Mouse (Mus musculus) Patski (cell line): ENCODE data around the gene Dffb. TPM values are rescaled to one million over a fixed set of nuclear protein-coding genes. Genes with fewer than 3 reads are reported as not detected.
A peak's percentile ranks its signal among the peaks of the same experiment; 100 is the strongest.

Experiments used
- ATAC-seq: fragments of 100-300 bp; one replicate; pipeline ENCODE4 v1.8.0; 2021
- CTCF ChIA-PET: fragments of 350-600 bp; sonication (Branson Sonifier 250); formaldehyde crosslinking; loops from one replicate; lab custom pipeline; 2022; ENCODE audit warnings: inconsistent platforms; lab: Charles Lee
- POLR2A ChIA-PET: fragments of 350-600 bp; sonication (Branson Sonifier 250); formaldehyde crosslinking; loops from one replicate; lab custom pipeline; 2022; ENCODE audit warnings: antibody characterized with exemption, inconsistent platforms; lab: Charles Lee
- DNase-seq: peaks from one replicate; pipeline ENCODE4 v3.0.0-alpha.2; 2011; ENCODE audit warnings: low read depth, low spot score
- H3K27me3 ChIP-seq: fragments of 371-371 bp; one replicate; pipeline ENCODE4 v1.5.1; 2021
- CTCF ChIP-seq: fragments of 100-300 bp; IDR thresholded peaks from one replicate; pipeline ENCODE4 v1.5.1; 2021
- in situ Hi-C: fragments of 300-500 bp; cut with MboI; formaldehyde crosslinking; loops from 3 replicates; pipeline ENCODE4 v1.11.1; 2018; ENCODE audit warnings: low pct_unique_long_range_greater_than_20kb, mixed read lengths
- polyA plus RNA-seq: library from polyadenylated mRNA; unstranded; gene quantifications from one replicate; pipeline ENCODE4 v1.2.3, GENCODE M21; 2021

Dffb gene
- polyA plus RNA-seq, 1 experiment from 2014 or later, result 4.1 TPM

- in situ Hi-C loops, result no loop called here
- ChIA-PET CTCF (interaction anchor here (2.1 kb wide), 1 partner anchor 8 kb away, joined by 8 read pairs; no protein-coding TSS in a partner anchor), POLR2A (interaction anchor here (0.7 to 1.5 kb wide), 4 partner anchors 8 to 14 kb away, joined by 3 to 11 read pairs (median 4); no protein-coding TSS in a partner anchor)
- no peaks in the 10 kb centered on the region for H3K27me3 ChIP-seq
- ATAC-seq, result peak; percentile 45
- no peak for TF ChIP-seq CTCF
- DNase-seq, result no peak
Measured at GRCm38 (mm10) chr4:154010907-154011645, 36.1 kb upstream of the Dffb start.

GRCm38 (mm10) chr4:154007759-154008158 is 32.8 kb upstream of the Dffb start:
- ChIA-PET CTCF (no interaction called here), POLR2A (no interaction called here)
- ATAC-seq, result no peak
- no peak for DNase-seq
- no peaks in the 10 kb centered on the region for H3K27me3 ChIP-seq
- no peak for TF ChIP-seq CTCF
- in situ Hi-C loops, result no loop called here

GRCm38 (mm10) chr4:154006264-154006663 is 31.3 kb upstream of the Dffb start:
- no peaks in the 10 kb centered on the region for H3K27me3 ChIP-seq
- no peak for TF ChIP-seq CTCF
- in situ Hi-C loops, result no loop called here
- DNase-seq (no peak), ATAC-seq (no peak)
- ChIA-PET CTCF (interaction anchor here (0.5 to 0.9 kb wide), 2 partner anchors 11 to 84 kb away, joined by 3 read pairs; no protein-coding TSS in a partner anchor), POLR2A (no interaction called here)

GRCm38 (mm10) chr4:154005488-154005887 is 30.6 kb upstream of the Dffb start:
- no peak for ATAC-seq

GRCm38 (mm10) chr4:153993505-153993904 is 18.6 kb upstream of the Dffb start:
- no peak for ATAC-seq
- no peak for TF ChIP-seq CTCF
- no peaks in the 10 kb centered on the region for H3K27me3 ChIP-seq
- CTCF ChIA-PET, result no interaction called here
- DNase-seq, result no peak
- in situ Hi-C loops, result no loop called here
- POLR2A ChIA-PET, result no interaction called here

More at GRCm38 (mm10) chr4:154005488-154005887, 30.6 kb upstream of the Dffb start:
- CTCF ChIA-PET, result interaction anchor here (0.5 to 0.9 kb wide), 2 partner anchors 10 to 85 kb away, joined by 3 read pairs; no protein-coding TSS in a partner anchor
- in situ Hi-C loops, result no loop called here
- POLR2A ChIA-PET, result no interaction called here
- no peak for TF ChIP-seq CTCF
- DNase-seq, result no peak
- H3K27me3 ChIP-seq, result no peaks in the 10 kb centered on the region

- ATAC-seq (no peak), DNase-seq (no peak)
- CTCF ChIA-PET, result no interaction called here
- no peaks in the 10 kb centered on the region for H3K27me3 ChIP-seq
- in situ Hi-C loops, result no loop called here
- no peak for TF ChIP-seq CTCF
- POLR2A ChIA-PET, result no interaction called here
Measured at GRCm38 (mm10) chr4:153992715-153993114, 17.8 kb upstream of the Dffb start.

- ChIA-PET CTCF (no interaction called here), POLR2A (no interaction called here)
- in situ Hi-C loops, result no loop called here
- H3K27me3 ChIP-seq, result no peaks in the 10 kb centered on the region
- no peak for DNase-seq
- ATAC-seq, result no peak
- TF ChIP-seq CTCF, result no peak
Measured at GRCm38 (mm10) chr4:153980470-153980869, 5.5 kb upstream of the Dffb start.

GRCm38 (mm10) chr4:153979243-153979642 is 4.3 kb upstream of the Dffb start:
- in situ Hi-C loops, result no loop called here
- TF ChIP-seq CTCF, result no peak
- ChIA-PET POLR2A (no interaction called here), CTCF (interaction anchor here (1.4 kb wide), 1 partner anchor 9 kb away, joined by 3 read pairs; no protein-coding TSS in a partner anchor)
- DNase-seq (no peak), ATAC-seq (no peak)
- H3K27me3 ChIP-seq, result no peaks in the 10 kb centered on the region

- ATAC-seq, result no peak
- CTCF ChIA-PET, result no interaction called here
- in situ Hi-C loops, result no loop called here
- H3K27me3 ChIP-seq, result no peaks in the 10 kb centered on the region
- no peak for TF ChIP-seq CTCF
- no peak for DNase-seq
- POLR2A ChIA-PET, result no interaction called here
Measured at GRCm38 (mm10) chr4:153975768-153976167, 842 bp upstream of the Dffb start.

GRCm38 (mm10) chr4:153975292-153975662 is 351 bp upstream of the Dffb start:
- DNase-seq, result no peak
- POLR2A ChIA-PET, result interaction anchor here (1.0 kb wide), 1 partner anchor 15 kb away, joined by 3 read pairs; no protein-coding TSS in a partner anchor

GRCm38 (mm10) chr4:153968063-153968462 is 6.9 kb downstream of the Dffb start:
- DNase-seq, result no peak
- CTCF ChIA-PET, result interaction anchor here (1.3 kb wide), 1 partner anchor 8 kb away, joined by 4 read pairs; no protein-coding TSS in a partner anchor
- H3K27me3 ChIP-seq, result no peaks in the 10 kb centered on the region
- POLR2A ChIA-PET, result no interaction called here
- TF ChIP-seq CTCF, result no peak
- in situ Hi-C loops, result no loop called here
- no peak for ATAC-seq

More at GRCm38 (mm10) chr4:153975292-153975662, 351 bp upstream of the Dffb start:
- peak; percentile 72 for ATAC-seq
- no peak for TF ChIP-seq CTCF
- no peaks in the 10 kb centered on the region for H3K27me3 ChIP-seq
- CTCF ChIA-PET, result no interaction called here
- in situ Hi-C loops, result no loop called here
